Mouse (Mus musculus): ENCODE measurements around the gene Skor1. TPM values are rescaled to one million over a fixed set of nuclear protein-coding genes. Genes with fewer than 3 reads are reported as not detected.

Gene Skor1
- polyA plus RNA-seq (2014; fragmentation: Nextera tagmentation; extraction: Ambion mirVana): not detected in 2 replicates

- Histone ChIP-seq H3K36me3 (ENCODE audit: control insufficient read depth, insufficient read depth, low read length) (no peaks in the 10 kb centered on the region), H3K9ac (ENCODE audit: low read length) (no peak within 1 kb of the TSS), H3K4me2 (ENCODE audit: low read length) (peak within 1 kb of the TSS; percentile 67), H3K27ac (ENCODE audit: low read depth) (no peak within 1 kb of the TSS), H3K27me3 (replicated peaks; ENCODE audit: control insufficient read depth, insufficient read depth, low read length) (peaks cover 100% of the 10 kb centered on the region), H3K4me3 (ENCODE audit: low read depth, low read length) (peak within 1 kb of the TSS; percentile 35), H3K4me1 (replicated peaks; ENCODE audit: control insufficient read depth, insufficient read depth, low read length) (peaks cover 25% of the 10 kb centered on the region; the same call in 1 of the 2 replicates), H3K9me3 (ENCODE audit: control insufficient read depth, low read length) (0 out of 2 replicates have a peak, but pooled peaks cover 2% of the 10 kb centered on the region)
- WGBS: 1% methylated on average over 83 of the region's 108 CpGs
- DNase-seq (ENCODE audit: low spot score) (peak; percentile 69), ATAC-seq (replicated peaks; ENCODE audit: low FRiP score, low TSS enrichment, low read depth) (no peak)
Measured at GRCm38 (mm10) chr9:63148410-63149371, at the start of gene Skor1. Gene Skor1, minus strand, starts transcription at chr9:63148961.

- no peak for DNase-seq (ENCODE audit: low spot score)
- no peak for ATAC-seq (replicated peaks; ENCODE audit: low FRiP score, low TSS enrichment, low read depth)
- Histone ChIP-seq H3K4me3 (ENCODE audit: low read depth, low read length) (no peak overlapping the region), H3K27ac (ENCODE audit: low read depth) (no peak overlapping the region), H3K9me3 (ENCODE audit: control insufficient read depth, low read length) (no peaks in the 10 kb centered on the region), H3K4me1 (replicated peaks; ENCODE audit: control insufficient read depth, insufficient read depth, low read length) (no peaks in the 10 kb centered on the region; the same call in 1 of the 2 replicates), H3K36me3 (ENCODE audit: control insufficient read depth, insufficient read depth, low read length) (peaks cover 8% of the 10 kb centered on the region; the same call in 1 of the 2 replicates), H3K9ac (ENCODE audit: low read length) (no peak overlapping the region), H3K4me2 (ENCODE audit: low read length) (peak overlapping the region; percentile 13; the same call in 1 of the 2 replicates), H3K27me3 (replicated peaks; ENCODE audit: control insufficient read depth, insufficient read depth, low read length) (no peaks in the 10 kb centered on the region)
- WGBS: 6% methylated on average over 8 of the region's 8 CpGs
Measured at GRCm38 (mm10) chr9:63197252-63197651, 48.5 kb upstream of the Skor1 start.

- no peak overlapping the region for H3K4me3 ChIP-seq (ENCODE audit: low read depth, low read length)
- H3K27ac ChIP-seq (ENCODE audit: low read depth): no peak overlapping the region
- H3K9me3 ChIP-seq (ENCODE audit: control insufficient read depth, low read length): no peaks in the 10 kb centered on the region
- H3K9ac ChIP-seq (ENCODE audit: low read length): no peak overlapping the region
- peaks cover 13% of the 10 kb centered on the region; the same call in 1 of the 2 replicates for H3K36me3 ChIP-seq (ENCODE audit: control insufficient read depth, insufficient read depth, low read length)
- ATAC-seq (replicated peaks; ENCODE audit: low FRiP score, low TSS enrichment, low read depth) (no peak), DNase-seq (ENCODE audit: low spot score) (no peak)
- no peaks in the 10 kb centered on the region for H3K27me3 ChIP-seq (replicated peaks; ENCODE audit: control insufficient read depth, insufficient read depth, low read length)
- H3K4me2 ChIP-seq (ENCODE audit: low read length): no peak overlapping the region
- 60% methylated on average over 8 of the region's 8 CpGs for WGBS
- H3K4me1 ChIP-seq (replicated peaks; ENCODE audit: control insufficient read depth, insufficient read depth, low read length): no peaks in the 10 kb centered on the region; the same call in 1 of the 2 replicates
Measured at GRCm38 (mm10) chr9:63196114-63196682, 47.4 kb upstream of the Skor1 start.

GRCm38 (mm10) chr9:63195523-63195922 lies 46.8 kb upstream of the Skor1 start:
- no peak for DNase-seq (ENCODE audit: low spot score)
- H3K4me1 ChIP-seq (replicated peaks; ENCODE audit: control insufficient read depth, insufficient read depth, low read length): no peaks in the 10 kb centered on the region; the same call in 1 of the 2 replicates
- 56% methylated on average over 4 of the region's 4 CpGs for WGBS

GRCm38 (mm10) chr9:63194791-63195190 lies 46.0 kb upstream of the Skor1 start:
- DNase-seq (ENCODE audit: low spot score) (no peak), ATAC-seq (replicated peaks; ENCODE audit: low FRiP score, low TSS enrichment, low read depth) (no peak)
- H3K27ac ChIP-seq (ENCODE audit: low read depth): no peak overlapping the region
- no peak overlapping the region for H3K4me3 ChIP-seq (ENCODE audit: low read depth, low read length)
- no peaks in the 10 kb centered on the region for H3K27me3 ChIP-seq (replicated peaks; ENCODE audit: control insufficient read depth, insufficient read depth, low read length)
- peaks cover 13% of the 10 kb centered on the region; the same call in 1 of the 2 replicates for H3K36me3 ChIP-seq (ENCODE audit: control insufficient read depth, insufficient read depth, low read length)
- H3K4me2 ChIP-seq (ENCODE audit: low read length): no peak overlapping the region
- 71% methylated on average over 9 of the region's 9 CpGs for WGBS
- no peak overlapping the region for H3K9ac ChIP-seq (ENCODE audit: low read length)
- no peaks in the 10 kb centered on the region; the same call in 1 of the 2 replicates for H3K4me1 ChIP-seq (replicated peaks; ENCODE audit: control insufficient read depth, insufficient read depth, low read length)
- no peaks in the 10 kb centered on the region for H3K9me3 ChIP-seq (ENCODE audit: control insufficient read depth, low read length)

More at GRCm38 (mm10) chr9:63195523-63195922, 46.8 kb upstream of the Skor1 start:
- H3K27me3 ChIP-seq (replicated peaks; ENCODE audit: control insufficient read depth, insufficient read depth, low read length): no peaks in the 10 kb centered on the region
- H3K36me3 ChIP-seq (ENCODE audit: control insufficient read depth, insufficient read depth, low read length): peaks cover 13% of the 10 kb centered on the region; the same call in 1 of the 2 replicates
- no peak overlapping the region for H3K4me2 ChIP-seq (ENCODE audit: low read length)
- H3K9me3 ChIP-seq (ENCODE audit: control insufficient read depth, low read length): no peaks in the 10 kb centered on the region
- no peak for ATAC-seq (replicated peaks; ENCODE audit: low FRiP score, low TSS enrichment, low read depth)
- no peak overlapping the region for H3K27ac ChIP-seq (ENCODE audit: low read depth)
- no peak overlapping the region for H3K9ac ChIP-seq (ENCODE audit: low read length)
- H3K4me3 ChIP-seq (ENCODE audit: low read depth, low read length): no peak overlapping the region

- Histone ChIP-seq H3K36me3 (ENCODE audit: control insufficient read depth, insufficient read depth, low read length) (peaks cover 20% of the 10 kb centered on the region; the same call in 1 of the 2 replicates), H3K4me1 (replicated peaks; ENCODE audit: control insufficient read depth, insufficient read depth, low read length) (no peaks in the 10 kb centered on the region; the same call in 1 of the 2 replicates), H3K4me3 (ENCODE audit: low read depth, low read length) (no peak overlapping the region), H3K4me2 (ENCODE audit: low read length) (no peak overlapping the region), H3K27ac (ENCODE audit: low read depth) (no peak overlapping the region), H3K9me3 (ENCODE audit: control insufficient read depth, low read length) (no peaks in the 10 kb centered on the region), H3K27me3 (replicated peaks; ENCODE audit: control insufficient read depth, insufficient read depth, low read length) (no peaks in the 10 kb centered on the region), H3K9ac (ENCODE audit: low read length) (no peak overlapping the region)
- ATAC-seq (replicated peaks; ENCODE audit: low FRiP score, low TSS enrichment, low read depth): no peak
- DNase-seq (ENCODE audit: low spot score): no peak
- WGBS: 80% methylated on average over 4 of the region's 4 CpGs
Measured at GRCm38 (mm10) chr9:63192809-63193208, 44.0 kb upstream of the Skor1 start.

GRCm38 (mm10) chr9:63187310-63187709 lies 38.5 kb upstream of the Skor1 start:
- Histone ChIP-seq H3K9me3 (ENCODE audit: control insufficient read depth, low read length) (no peaks in the 10 kb centered on the region), H3K4me1 (replicated peaks; ENCODE audit: control insufficient read depth, insufficient read depth, low read length) (no peaks in the 10 kb centered on the region; the same call in 1 of the 2 replicates), H3K9ac (ENCODE audit: low read length) (no peak overlapping the region), H3K4me2 (ENCODE audit: low read length) (no peak overlapping the region), H3K27ac (ENCODE audit: low read depth) (no peak overlapping the region), H3K27me3 (replicated peaks; ENCODE audit: control insufficient read depth, insufficient read depth, low read length) (no peaks in the 10 kb centered on the region), H3K36me3 (ENCODE audit: control insufficient read depth, insufficient read depth, low read length) (peaks cover 12% of the 10 kb centered on the region; the same call in 1 of the 2 replicates), H3K4me3 (ENCODE audit: low read depth, low read length) (no peak overlapping the region)
- DNase-seq (ENCODE audit: low spot score) (no peak), ATAC-seq (replicated peaks; ENCODE audit: low FRiP score, low TSS enrichment, low read depth) (no peak)
- WGBS: 34% methylated on average over 7 of the region's 7 CpGs

GRCm38 (mm10) chr9:63185249-63185648 lies 36.5 kb upstream of the Skor1 start:
- Histone ChIP-seq H3K9ac (ENCODE audit: low read length) (no peak overlapping the region), H3K27me3 (replicated peaks; ENCODE audit: control insufficient read depth, insufficient read depth, low read length) (no peaks in the 10 kb centered on the region), H3K4me2 (ENCODE audit: low read length) (no peak overlapping the region), H3K36me3 (ENCODE audit: control insufficient read depth, insufficient read depth, low read length) (peaks cover 9% of the 10 kb centered on the region; the same call in 1 of the 2 replicates), H3K9me3 (ENCODE audit: control insufficient read depth, low read length) (no peaks in the 10 kb centered on the region), H3K27ac (ENCODE audit: low read depth) (no peak overlapping the region), H3K4me3 (ENCODE audit: low read depth, low read length) (no peak overlapping the region), H3K4me1 (replicated peaks; ENCODE audit: control insufficient read depth, insufficient read depth, low read length) (no peaks in the 10 kb centered on the region; the same call in 1 of the 2 replicates)
- ATAC-seq (replicated peaks; ENCODE audit: low FRiP score, low TSS enrichment, low read depth) (no peak), DNase-seq (ENCODE audit: low spot score) (no peak)
- WGBS: 76% methylated on average over 7 of the region's 7 CpGs

All from intestine, embryonic 14.5 days (tissue).